Mouse (Mus musculus) cerebellum, adult 8-10 months (tissue): ENCODE results near the gene Krt25.

Experiments
- DNase-seq: peaks from one replicate; pipeline ENCODE4 v3.0.0; 2022

Gene Krt25

DNA sequence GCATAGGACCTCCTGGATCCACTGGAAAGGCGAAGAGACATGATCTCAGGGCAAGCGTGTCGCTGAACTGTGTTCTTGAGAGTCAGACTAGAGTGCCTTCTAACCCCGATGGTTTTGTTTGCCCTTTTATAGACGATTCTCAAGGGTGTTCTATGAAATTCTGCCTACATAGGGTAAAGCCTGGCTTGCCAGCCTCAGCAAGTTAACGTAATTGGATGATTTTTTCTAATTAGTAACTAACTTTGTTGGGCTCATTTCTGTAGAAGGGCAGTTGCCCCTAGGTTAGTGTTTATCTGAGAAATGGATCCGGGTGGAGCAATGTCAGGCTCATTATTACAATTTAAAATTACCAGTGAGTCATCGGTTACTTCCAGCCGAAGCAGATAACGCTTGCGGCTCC is at the start of gene Krt25:
Krt25 (minus strand) TSS at position 101 of the 400 bp plus-strand sequence.
- no peak for DNase-seq

GRCm38 (mm10) chr11:99369853-99370451 is 47.2 kb upstream of the Krt25 start:
- no peak for DNase-seq

- DNase-seq: no peak
Measured at GRCm38 (mm10) chr11:99369229-99369628, 46.5 kb upstream of the Krt25 start.

GRCm38 (mm10) chr11:99366791-99367190 is 44.0 kb upstream of the Krt25 start:
- DNase-seq: no peak

DNA sequence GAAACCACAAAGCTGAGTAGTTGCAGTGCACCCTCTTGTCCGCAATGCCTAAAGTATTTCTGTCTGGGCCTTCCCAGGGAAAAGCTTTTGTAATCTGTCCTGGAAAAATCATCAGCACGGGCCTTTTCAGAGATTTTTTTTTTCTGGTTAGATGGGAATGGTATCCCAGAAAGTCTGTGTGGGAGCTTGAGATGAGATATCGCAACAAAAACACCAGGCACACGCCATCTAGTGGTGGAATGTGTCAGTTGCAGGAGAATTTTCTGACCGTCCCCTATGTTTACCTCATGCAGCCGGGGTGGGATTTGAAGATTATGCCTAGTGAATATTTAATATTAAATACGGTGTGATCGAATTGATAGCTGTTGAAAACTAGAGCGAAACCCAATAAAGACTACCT is 41.7 kb upstream of the Krt25 start:
- peak; percentile 19 for DNase-seq

GRCm38 (mm10) chr11:99361423-99361822 is 38.7 kb upstream of the Krt25 start:
- DNase-seq: no peak

DNA sequence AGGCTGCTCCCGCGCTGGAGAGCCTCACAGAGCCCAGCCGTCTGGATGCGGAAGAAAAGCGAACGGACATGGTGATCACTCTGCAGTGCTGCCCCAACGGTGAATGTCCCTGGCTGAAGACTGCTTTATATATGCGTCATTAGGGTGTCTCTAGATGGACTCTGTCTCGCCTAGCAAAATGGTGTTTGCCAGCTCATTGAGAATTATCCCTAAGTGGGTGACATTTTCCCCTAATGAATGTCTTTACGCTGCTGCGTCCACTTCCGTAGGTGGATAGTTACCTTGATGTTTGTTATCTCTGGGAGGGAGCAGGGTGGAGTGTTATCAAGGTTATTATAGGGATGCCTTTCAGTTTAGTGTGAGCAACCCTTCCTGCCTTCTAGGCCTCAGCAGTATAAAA is 28.3 kb upstream of the Krt25 start, which contains the start of gene Krt27:
Krt27 (minus strand) TSS at position 101 of the 400 bp plus-strand sequence.
- no peak for DNase-seq

GRCm38 (mm10) chr11:99339299-99339847 is 16.6 kb upstream of the Krt25 start:
- DNase-seq: no peak

- DNase-seq: no peak
Measured at GRCm38 (mm10) chr11:99337866-99338265, 15.1 kb upstream of the Krt25 start, which contains the start of gene Krt26. TSS of gene Krt26 (minus strand) at chr11:99337966.

DNA sequence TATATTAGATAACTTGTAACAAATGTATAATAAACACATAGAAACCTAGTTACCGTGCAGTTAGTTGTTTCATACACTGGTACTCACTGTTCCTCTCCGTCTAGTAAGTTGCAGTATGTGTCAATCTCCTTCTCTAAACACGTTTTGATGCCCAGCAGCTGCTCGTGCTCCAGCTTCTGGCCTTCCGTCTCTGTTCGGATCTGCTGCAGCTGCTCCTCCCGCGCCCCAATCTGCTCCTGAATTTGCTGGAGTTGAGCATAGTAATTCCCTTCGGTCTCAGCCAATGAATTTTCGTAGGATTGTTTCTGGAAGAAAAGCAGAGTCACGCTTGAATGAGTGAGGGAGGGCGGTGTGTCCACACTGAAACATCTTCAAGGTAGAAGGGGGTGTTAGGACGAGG is 10.7 kb upstream of the Krt25 start:
- no peak for DNase-seq

DNA sequence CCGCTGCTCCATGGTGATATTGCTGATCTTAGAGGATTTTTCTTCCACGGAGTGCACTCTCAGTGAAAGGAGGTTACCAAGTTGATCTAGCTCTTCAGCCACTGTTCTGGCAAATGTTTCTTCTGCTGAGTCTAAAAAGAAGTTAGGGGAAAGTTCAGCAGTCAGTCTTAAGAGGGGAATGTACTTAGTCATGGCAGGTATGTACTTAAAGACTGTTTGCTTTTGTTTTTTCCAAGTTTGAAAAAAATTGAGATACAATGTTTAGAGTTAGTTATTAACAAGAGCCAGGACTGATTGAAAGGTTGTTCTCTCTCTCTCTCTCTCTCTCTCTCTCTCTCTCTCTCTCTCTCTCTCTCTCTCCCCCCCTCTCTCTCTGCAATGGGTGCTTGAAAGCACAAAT is 6.9 kb upstream of the Krt25 start:
- DNase-seq: no peak

- no peak for DNase-seq
Measured at GRCm38 (mm10) chr11:99321094-99321493, 1.7 kb downstream of the Krt25 start.

DNA sequence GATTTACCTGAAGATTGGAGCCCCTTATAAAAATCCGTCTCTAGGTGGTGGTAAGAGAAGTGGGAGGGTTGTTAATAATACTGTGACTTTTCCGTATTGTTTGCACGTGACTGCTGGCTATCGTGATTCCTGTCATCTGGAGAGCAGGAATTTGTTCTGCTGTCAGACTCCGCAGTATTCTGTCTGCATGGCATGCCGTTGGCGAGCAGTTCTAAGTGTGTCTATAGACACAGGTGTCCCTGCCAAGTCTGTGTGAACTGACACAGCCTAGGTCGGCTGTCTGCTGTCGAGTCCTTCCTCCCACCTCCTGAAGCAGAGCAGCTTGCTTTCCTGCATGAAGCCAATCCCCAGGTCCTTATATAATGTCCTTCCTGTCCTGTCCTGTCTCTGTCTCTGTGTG is 3.6 kb downstream of the Krt25 start:
- no peak for DNase-seq

GRCm38 (mm10) chr11:99316543-99316942 is 6.2 kb downstream of the Krt25 start:
- DNase-seq: no peak

- no peak for DNase-seq
Measured at GRCm38 (mm10) chr11:99314594-99314993, 8.2 kb downstream of the Krt25 start.

DNA sequence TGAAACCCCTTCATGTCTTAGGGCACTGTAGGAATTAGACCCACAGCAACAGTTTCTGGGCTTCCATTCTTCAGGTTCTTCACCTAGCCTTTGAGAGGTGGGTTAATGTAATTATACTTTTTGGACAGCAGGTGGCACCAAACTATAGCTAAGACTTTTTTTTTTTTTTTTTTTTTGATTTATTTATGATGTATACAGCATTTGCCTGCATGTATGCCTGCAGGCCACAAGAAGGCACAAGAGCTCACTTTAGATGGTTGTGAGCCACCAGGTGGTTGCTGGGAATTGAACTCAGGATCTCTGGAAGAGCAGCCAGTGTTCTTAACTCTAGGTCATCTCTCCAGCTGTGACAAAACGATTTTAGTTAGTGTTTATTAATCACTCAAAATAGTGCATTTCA is 11.9 kb downstream of the Krt25 start:
- no peak for DNase-seq

DNA sequence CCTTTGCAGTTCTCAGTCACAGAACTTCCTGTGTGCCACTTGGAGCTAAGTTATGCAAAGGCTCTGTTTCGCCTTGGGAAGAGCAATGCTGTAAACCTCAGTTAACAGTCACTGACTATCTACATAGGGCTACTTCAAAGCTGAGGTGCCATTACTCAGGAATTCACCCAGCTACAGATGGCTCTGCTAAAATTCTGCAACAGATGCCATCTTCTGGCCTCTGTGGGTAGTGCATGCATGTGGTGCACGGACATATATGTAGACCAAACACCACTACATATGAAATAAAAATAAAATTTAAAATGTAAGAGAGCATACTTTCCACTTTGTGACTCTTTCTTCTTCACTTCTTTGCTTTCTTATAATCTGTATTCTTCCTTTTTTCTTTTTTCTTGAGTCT is 15.2 kb downstream of the Krt25 start:
- peak; percentile 70 for DNase-seq

DNA sequence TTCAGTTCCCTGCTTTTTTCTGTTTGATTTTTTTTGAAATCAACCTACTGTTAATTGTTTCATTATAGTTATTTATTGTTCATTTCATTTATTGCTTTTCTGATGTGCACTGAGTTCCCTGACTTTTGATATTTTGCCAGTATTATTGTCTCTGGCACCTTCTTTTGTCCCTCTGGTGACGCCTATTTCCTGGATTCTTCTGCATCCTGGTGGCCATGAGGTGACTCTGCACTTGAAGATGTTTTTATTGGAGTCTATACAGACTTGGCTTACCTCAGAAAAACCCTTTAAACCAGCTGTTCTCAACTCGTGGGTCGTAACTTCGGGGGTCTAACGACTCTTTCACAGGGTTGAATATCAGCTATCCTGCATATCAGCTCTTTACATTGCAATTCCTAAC is 27.7 kb downstream of the Krt25 start:
- no peak for DNase-seq

- peak; percentile 71 for DNase-seq
Measured at GRCm38 (mm10) chr11:99292846-99293245, 29.9 kb downstream of the Krt25 start.

DNA sequence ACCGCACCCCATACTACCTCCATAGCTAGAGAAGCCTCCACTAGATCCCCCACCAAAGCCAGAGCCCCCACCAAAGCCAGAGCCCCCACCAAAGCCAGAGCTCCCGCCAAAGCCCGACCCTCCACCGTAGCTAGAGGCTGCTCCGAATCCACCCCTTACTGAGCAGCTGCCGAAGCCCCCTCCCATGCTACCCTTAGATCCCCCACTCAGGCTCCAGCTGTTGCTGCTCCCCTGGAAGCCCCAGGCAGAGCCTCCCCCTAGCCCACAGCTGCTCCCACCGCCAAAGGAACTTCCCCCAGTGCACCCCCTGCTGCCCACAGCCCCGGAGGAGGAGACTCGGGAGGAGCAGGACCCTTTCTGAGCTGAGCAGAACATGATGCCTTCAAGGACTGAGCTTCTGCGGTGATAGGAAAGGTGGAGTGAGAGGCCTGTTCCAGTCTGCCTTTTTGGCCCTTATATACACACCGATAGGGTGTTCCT is 37.9 kb downstream of the Krt25 start, which contains the start of gene Krt24:
Krt24 (minus strand) TSS at position 430 of the 480 bp plus-strand sequence.
- DNase-seq: no peak

GRCm38 (mm10) chr11:99284011-99284410 is 38.7 kb downstream of the Krt25 start:
- DNase-seq: peak; percentile 63

DNA sequence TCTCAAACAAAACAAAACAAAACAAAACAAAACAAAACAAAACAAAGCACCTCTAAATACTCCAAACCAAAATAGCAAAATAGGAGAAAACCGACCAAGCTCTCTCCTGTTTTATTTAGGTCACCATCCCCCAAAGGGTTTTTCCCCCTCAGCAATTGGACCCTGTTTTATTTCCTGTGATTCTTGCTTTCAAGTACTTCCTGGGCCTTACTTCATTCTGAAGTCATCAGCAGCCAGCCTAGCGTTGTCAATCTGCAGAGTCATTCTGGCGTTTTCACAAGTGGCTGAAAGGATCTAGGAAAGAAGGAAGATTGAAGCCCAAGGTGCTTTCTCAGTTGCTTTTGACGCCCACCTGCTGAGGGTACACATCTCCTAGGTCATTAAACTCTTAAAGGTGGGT is 39.4 kb downstream of the Krt25 start:
- DNase-seq: no peak

- DNase-seq: peak; percentile 41
Measured at GRCm38 (mm10) chr11:99281116-99281515, 41.6 kb downstream of the Krt25 start.

DNA sequence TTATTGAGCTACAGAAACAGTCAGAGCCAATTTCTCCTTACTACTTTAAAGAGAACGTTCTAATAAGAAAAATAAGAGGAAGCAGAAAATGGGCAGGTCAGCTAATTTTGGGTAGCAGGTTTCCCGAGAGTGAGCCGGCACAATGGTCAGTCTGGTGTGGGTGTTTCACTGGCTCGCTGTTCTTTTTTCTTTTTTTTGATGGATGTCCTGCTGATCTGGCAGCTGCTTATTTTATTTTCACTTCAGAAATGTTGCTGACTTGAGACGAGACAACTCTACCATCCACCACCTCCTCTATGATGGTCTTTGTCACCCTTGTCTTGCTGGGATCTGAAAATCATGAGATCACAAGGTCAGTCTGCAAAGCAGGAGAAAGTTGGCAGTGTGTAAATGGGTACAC is 42.8 kb downstream of the Krt25 start:
- peak; percentile 50 for DNase-seq

DNA sequence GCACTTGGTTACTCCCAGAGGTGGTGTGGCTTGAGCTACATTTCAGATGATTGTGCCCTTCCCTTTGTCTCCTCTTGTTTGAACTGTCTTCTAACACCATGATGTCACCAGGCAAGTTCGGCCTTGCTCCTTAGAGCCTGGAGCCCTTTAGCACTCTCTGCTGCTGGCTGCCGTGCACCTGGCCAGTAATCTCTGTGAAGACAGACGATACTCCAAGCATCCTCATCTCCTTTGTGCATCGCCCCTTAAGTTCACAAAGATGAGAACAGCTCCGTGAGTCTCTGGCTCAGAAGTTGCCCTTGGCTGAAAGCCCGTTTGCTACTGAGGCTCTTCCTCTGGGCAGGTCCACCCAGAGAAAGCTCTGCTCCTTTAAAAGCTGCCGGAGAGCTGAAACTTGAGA is 46.0 kb downstream of the Krt25 start:
- DNase-seq: no peak
